Mouse (Mus musculus): ENCODE data around the gene Trabd2b.

The Trabd2b gene

DNA sequence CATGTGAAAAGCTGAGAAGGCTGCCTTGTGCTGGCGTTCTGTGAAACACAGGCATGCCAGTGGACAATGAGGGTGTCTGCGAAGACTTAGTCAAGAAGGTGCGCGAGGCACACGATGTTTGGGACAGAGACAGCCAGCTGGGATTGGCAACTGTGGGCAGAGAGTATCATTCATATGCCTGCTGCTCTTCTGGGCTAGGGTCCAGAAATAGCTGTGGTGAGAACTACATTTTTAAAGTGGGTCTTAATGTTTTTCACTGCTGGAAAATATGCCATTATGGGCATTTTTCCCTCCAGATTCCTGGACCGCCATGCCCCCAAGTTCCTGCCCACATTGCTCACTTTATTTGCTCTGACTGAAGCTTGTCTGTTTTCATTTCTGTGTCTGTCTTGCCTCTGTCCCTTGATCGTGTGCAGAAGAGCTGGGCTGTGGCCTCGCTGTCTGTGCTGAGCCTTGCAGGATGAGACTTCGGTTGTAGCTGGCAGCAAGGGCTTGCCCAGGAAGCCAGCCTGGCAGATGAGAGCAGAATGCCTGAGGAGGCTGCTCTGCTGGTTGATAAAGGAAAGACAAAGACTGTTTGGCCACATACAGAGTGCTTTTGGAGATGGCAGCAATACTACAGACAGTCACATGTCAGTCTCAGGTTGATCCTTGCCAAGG lies 42.0 kb downstream of the Trabd2b start:
- peak; percentile 47 to 55 for DNase-seq (ENCODE audit: low spot score in 2 of 2)

DNA sequence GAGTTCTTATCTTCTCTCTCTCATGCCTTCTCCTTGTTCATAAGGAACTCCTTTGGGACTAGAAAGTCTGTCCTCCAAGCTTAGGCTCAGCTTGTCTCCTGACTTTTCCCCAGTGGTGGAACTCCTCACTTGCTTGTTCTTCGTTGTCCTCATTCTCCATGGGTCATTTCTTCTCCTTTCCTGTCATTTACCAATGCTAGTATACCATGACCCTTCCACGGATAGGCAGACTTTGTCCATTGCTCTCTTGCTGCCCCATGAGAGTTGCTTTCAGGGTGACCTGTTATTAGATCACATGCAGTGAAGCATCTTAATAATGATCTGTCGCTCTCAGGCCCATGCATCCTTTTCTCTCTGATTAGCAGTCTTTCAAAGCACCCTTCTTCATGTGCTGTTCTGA lies 46.6 kb downstream of the Trabd2b start:
- no peak for DNase-seq (ENCODE audit: low spot score in 2 of 2)

DNA sequence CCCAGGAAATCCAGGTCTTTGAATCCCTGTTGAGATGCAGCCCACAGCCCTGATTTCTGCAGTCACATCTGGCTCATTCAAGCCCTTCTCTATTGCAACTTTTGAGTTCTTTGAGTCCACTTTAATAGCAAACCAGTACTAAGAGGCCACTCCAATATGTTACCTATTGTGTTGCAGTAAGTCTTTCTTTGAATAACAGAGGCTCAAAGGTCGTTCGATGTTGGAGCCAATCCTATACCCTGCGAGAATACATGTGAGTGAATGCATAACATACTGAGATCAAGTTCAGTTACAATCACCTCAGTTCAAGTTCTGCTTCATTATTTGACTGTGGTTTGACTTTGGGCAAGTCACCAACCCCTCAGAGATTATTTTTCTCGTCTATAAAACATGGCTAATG lies 47.5 kb downstream of the Trabd2b start:
- DNase-seq (ENCODE audit: low spot score in 2 of 2): no peak

DNA sequence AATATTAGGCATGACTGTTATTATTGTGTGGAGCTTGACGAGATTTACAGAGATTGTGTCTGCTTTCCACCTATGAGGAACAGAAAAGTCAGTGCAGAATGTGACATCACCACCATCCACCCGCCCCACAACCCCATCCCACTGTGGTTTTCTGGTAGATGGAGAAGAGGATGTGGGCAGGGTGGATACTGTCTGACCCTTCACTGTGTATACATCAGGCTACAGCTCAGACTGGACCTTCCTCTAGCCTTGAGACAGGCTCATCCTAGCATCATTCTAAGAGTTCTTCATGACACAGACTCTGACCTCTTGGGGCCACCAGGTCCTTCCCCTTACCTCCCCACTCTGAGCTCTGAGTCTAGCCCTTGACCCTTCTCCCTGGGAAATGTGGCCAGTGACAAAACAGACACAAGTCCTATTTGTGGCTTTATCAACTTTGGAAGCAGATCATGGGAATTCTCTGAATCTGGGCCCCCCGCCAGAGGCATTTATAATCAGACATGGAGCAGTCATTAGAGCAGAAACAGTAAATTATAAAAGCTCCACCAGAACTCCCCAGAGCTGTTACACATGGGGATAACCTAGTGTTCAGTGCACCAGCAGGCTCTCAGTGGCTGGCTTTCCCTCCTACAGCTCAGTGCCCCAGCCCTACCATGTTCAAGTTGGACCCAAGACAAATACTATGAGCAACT lies 48.1 kb downstream of the Trabd2b start:
- no peak for DNase-seq (ENCODE audit: low spot score in 2 of 2)

DNA sequence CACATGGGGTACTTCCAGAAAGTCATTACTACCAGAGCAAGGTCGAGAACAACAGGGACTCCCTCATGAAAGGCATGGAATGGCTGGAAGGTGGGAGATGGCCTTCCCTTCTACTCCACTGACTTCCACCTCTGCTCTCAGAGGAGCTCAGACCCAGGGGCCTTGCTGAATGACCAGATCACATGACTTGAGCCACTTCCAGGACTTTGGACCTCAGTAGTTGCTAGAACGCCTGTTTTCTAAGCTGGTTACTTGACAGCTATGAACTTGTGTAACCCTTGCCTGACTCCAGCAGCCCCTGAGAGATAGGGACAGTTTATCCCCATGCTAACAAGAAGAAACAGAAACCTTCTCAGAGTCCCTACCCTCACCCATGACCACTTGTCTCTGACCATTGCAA lies 50.6 kb downstream of the Trabd2b start:
- DNase-seq (ENCODE audit: low spot score in 2 of 2): no peak

DNA sequence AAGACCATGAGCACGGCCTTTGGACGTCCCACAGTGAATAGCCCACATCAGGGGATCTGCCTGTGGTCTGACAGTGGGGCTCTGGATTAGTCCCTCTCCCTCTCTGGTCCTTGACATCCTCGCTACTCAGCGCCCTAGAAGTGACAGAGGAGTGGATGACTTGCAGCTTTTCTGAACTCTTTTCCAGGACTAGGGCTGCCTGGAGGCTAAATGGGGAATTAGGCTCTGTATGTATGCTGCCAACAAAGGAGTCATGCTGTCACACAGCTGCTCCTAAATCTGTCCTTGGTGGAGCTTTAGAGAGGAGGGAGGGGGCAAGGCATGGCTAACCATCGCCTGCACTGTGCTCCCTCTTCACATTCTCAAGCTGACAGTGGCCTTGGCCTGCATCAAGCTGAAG lies 53.1 kb downstream of the Trabd2b start:
- no peak for DNase-seq (ENCODE audit: low spot score in 2 of 2)

DNA sequence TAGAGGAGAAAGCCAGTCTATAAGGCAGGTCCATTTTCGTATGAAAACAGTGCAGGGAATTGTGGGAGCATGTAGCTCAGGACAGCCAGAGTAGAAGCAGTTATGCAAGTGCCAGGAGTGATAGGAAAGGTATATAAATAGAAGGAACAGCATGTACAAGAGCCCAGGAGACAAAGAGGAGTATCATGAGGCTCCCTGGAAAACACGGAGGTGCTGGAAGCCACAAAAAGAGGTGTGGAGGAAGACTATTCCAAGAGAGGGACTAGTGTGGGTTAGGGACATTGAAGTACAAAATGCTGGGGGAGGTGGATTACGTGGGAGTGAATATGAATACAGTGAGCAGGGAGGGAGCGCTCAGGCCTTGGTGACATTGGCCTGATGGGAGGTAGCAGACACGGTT lies 53.9 kb downstream of the Trabd2b start:
- DNase-seq (ENCODE audit: low spot score in 2 of 2): peak; percentile 62 to 87

DNA sequence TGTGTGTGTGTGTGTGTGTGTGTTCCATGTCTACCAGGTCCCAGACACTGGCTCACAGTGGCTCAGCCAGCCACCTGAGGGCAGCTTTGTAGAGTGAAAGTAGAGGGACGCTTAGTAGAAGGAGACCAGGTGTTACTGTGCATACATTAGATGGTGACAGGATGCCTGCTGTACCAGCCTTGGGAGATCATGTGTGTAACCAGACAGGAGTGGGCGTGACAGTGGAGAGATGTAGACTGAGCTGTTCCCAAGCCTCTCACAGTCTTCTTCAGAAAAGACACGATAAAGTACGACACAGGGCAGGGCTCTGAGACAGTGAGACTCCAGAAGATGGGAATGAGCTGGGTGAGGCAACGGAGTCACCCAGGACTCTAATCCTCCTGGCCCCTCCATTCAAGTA lies 54.6 kb downstream of the Trabd2b start:
- peak; percentile 45 to 78 for DNase-seq (ENCODE audit: low spot score in 2 of 2)

DNA sequence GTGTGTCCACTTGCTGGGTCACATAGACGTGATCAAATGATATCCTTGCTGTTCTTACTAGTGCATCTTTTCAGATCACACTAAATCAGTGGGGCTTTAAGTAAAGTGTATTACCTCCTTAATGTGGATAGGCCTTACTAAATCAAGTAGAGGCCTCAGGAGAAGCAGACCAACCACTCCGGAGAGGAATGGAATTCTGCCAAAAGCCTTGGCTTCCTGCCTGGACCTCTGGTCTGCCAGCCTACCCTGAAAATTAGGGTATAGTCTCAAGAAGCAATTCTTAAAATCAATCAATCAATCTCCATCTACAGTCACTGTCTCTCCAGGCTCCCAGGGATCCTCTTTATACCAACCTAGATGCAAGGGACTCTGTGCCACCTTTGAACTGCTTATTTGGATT lies 59.1 kb downstream of the Trabd2b start:
- no peak for DNase-seq (ENCODE audit: low spot score in 2 of 2)

DNA sequence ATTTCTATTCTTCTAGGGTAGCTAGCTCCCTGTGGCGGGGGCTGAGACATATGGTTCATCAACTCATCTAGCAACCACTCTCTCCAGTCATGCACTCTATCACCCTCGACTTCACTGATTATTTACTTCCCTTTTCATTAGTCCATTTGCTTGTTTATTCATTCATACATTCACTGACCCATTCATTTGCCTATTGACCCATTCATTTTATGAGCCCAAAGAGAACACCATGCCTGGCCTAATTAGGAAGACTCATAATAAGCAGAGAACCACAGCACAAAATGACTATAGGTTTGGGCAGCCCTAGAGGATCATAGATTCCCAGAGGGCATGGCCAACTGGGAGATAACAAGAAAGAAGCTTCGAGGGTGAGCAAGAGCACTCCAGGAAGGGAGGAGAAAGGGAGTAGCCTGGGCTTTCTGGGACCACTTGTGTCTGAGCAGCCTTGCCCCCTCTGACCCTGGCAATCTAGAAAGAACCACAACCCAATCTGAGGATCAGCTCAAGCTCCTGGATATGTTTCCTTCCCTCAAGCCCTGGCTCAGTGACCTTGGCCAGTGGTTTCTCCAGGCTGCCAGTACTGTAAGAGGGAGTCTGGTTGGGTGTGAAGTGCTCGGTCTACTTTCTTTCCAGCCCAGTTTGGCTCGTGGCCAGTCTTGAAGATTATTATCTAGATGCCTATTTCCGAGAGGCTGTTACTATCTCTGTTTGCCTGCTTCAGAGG lies 61.0 kb downstream of the Trabd2b start:
- no peak for DNase-seq (ENCODE audit: low spot score in 2 of 2)

DNA sequence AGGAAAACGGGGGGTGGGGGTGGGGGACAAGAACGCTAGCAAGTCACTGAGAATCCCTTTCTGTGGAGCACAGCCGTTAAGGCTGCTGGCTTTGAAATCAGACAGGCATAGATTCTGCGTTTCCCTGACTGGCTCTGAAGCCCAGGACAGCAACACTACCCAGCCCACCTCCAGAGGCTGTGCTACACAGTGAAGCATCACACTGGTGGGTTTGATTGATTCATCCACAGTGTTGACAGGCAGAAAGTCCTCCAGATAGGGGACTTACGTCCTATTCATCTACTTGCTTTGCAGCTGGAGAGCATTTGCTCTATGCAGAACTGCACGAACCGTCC lies 61.5 kb downstream of the Trabd2b start:
- no peak for DNase-seq (ENCODE audit: low spot score in 2 of 2)

DNA sequence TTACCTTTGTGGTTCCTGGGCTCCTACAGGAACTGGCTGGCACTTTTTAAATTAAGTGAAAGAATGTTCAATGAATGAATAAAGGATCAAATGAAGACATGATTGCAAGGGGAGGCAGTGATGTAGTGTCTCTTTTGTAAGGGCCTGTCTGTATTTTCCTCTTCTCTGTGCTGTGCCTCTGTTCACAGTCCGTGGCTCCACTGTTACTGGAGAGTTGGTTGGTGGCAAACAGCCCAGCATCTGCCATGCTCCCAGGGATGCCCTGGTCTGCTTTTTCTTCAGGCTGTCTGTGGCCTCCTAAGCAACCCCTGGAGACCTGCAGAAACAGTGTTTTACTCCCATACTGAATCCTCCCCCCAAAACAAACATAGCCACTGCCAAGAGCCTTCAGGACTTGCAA lies 63.4 kb downstream of the Trabd2b start:
- DNase-seq (ENCODE audit: low spot score in 2 of 2): no peak

DNA sequence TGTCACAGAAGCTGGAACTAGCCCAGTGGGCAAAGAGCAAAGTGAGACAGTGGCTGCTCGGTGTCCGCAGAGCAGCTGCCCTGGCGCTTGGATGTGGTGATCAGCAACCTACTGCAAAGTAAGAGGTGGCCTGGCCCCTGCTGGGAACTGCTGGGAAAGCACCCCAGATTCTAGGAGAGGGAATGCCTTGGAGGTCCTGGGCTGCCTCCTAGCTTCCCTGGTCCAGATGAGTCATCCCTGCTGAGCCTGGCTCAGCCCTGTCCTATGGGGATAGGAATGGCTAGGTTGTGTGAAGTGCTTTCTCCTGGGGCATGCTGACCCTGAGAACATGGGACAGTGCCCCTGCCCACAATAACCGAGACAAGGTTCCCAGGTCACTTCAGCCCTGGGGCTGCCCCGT lies 65.6 kb downstream of the Trabd2b start:
- no peak for DNase-seq (ENCODE audit: low spot score in 2 of 2)

DNA sequence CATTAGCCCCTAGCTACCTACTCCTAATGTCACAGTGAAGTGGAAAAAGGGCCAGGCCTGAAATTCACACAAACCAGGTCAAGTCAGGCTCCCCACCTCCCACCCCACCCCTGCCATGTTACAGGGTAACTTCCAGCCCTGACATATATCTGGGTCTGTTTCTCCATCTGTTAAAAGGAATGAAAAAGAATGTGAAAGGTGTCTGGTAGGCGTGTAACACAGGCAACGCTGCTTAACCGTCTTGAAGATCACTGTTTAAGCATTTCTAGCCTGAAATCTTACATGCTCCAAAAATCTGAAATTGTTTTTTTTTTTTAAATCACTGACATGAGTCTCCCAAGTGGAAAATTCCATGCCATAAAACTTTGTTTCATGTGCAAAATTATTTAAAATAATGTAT lies 69.8 kb downstream of the Trabd2b start:
- no peak for DNase-seq (ENCODE audit: low spot score in 2 of 2)

DNA sequence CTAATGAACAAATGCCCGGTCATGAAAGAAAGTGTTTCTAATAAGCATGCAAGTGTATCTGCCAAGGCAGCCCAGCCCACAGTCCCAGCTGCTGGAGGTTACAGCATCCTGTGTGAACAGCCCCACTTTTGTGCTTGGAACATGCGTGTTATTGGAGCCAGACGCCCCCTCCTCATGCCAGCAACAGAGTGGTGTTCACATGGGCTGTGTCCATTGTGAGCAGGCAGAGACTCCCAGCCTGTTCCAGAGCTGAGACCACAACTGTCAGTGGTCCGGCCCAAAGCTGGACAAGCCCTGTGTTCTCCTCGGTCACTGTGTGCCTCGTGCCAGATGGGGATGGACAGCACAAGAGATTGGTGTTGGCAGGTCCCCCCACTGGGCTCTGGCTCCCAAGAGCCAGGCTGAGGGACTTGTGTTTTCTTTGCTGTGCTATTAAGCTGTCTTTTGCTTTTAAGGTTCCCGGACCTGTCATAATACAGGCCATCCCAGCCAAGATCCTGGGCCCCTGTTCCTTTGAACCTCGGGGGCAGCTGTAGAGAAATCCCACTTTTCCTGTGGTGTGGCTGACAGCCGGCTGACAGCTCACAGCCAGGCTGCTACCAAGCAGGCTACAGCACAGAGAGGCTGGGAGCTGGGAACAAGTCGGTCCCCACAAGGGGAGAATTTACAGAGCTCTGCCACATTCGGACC lies 70.7 kb downstream of the Trabd2b start:
- no peak for DNase-seq (ENCODE audit: low spot score in 2 of 2)

DNA sequence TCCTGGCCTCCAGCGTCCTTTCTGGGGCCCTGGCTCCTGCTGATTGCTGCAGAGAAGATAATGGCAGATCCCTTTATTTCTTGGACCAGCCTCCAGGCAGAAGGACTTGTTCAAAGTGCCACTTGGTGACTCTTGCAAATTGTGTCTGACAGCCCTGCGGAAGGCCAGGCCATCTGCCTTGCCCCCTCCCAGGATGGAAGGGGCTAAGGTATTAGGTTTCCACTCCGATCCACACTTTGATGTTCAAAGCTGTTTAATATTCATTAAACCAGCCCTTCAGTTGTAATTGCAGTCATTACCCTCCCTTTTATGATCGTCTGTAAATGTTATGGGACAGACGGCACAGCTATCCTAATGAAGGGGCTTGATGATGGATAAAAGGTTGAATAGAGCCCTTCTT lies 75.0 kb downstream of the Trabd2b start:
- no peak for DNase-seq (ENCODE audit: low spot score in 2 of 2)

DNA sequence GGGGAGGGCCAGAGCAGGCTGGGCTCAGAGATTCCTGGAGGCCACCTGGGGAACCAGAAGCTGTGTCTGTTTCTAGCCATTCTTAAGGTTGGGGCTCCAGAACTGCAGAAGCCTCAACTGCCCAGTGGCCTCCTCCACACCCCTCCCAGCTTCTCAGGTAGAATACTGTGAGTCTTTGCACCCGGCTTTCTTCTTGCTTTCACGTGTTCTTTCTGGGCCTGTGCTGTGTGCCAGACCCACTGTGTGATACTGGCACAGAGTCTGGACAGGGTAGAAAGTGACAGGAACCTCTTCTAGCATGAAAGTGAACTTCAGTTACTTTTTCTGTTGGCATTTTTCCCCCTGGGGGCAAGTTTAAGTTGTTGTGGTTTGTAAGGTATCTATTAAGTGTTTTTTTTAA lies 77.6 kb downstream of the Trabd2b start:
- DNase-seq (ENCODE audit: low spot score in 2 of 2): no peak

DNA sequence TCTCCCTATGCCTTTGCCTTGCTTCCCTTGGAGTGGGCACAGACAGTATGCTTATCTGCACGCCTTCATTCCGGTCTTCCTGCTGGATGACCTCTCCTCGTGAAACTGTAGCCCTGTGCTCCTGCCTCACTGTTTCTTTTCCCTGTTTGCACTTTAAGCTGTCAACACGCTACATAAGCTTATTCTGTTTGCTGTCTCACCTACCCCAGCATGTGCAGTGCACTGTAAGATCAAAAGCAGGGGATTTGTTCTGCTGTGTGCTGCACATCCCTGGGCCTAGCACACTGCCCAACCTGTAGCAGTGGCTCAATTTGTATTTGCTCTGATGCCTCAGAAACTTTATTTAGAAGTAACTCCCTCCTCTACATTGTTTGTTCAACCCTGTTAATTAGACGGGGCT lies 79.5 kb downstream of the Trabd2b start:
- no peak for DNase-seq (ENCODE audit: low spot score in 2 of 2)

DNA sequence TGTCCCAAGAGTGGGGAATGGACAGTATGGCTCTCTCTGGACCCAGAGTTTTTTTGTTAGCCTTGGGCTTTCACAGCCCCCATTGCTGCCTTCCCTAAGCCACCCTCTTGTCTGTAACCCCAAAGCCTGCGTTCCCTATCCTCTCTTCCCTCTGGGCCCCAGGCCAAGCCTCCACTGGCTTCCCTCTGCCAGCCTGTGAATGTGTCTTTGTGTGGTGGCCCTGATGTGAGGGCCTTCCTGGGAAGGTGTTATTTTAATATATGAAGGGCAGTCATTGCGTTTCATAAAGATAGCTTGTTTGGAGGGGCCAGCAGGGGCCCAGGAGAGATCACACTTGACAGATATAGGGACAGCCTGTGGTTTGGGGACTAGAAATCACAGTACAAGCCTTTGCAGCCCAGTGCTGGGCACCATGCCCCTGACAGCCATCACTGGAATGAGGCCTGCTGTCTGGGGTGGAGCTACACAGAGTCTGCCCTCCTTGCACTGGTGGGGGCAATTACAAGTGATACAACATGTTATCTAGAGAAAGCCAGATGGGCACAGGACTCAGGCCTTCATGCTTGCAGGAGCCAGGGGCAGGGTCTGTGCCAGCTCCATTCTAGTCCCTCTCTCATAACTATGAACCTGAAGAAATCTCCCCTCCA lies 80.5 kb downstream of the Trabd2b start:
- no peak for DNase-seq (ENCODE audit: low spot score in 2 of 2)

DNA sequence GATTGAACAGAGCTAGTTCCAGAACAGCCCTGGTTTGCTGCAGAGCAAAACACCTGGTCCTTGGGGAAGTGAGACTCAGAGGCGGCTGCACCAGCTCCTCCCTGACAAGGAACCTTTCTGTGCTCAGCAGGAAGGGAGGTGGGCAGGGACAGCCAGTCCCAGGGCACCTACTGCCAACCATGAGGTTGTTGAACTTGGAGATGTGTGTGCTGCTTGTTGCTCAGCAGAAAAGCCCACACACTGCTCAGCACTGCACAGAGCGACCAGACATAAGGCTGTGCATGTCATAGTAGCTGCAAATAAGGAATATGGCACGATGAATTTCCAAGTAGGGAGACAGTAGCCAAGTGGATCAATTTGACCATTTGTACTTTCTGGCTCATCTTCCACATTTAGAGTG lies 81.2 kb downstream of the Trabd2b start:
- DNase-seq (ENCODE audit: low spot score in 2 of 2): peak in 1 of 2 experiments; percentile 20

DNA sequence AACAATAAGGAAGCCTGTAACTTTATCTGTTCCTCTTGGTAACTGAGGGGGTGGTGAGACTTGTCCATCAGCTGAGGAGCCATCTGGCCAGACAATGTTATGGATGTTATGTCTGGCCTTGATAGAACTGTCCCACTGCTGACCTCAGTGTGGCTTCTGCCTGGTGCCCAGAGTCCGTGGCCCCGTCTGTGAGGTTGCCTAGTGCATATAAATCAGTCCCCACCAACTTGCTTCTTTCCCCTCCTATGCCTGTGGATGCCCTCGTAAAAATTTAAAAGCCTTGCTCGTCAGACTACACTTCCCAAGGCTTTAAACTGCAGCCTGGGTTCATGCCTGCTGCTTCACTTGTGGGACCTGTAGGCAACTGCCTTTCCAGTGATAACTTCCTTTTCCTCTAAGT lies 85.6 kb downstream of the Trabd2b start:
- DNase-seq (ENCODE audit: low spot score in 2 of 2): no peak

DNA sequence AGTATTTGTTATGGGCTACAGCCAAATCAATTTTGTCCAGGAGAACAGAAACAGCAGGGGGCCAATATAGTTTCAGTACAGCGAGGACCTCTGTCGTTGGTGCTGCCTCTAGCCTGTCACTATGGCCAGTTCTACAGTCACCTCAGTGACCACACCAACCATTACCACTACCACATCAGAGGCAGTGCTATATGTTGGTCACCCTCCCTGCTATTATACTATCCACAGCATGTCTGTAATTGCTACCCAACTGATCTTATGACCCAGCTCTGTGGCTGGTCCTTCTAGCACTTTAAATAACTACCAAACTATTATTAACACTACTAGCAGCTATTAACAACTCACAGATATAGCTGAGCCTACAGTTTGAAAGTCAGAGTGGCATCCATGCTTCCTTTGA lies 87.5 kb downstream of the Trabd2b start:
- no peak for DNase-seq (ENCODE audit: low spot score in 2 of 2)
